In genomic region chr10:42031021-42031420, GRCm38 (mm10) we compare ENCODE assay signal across 8 mouse cellular contexts. TPM values are rescaled to one million over a fixed set of nuclear protein-coding genes. Genes with fewer than 3 reads are reported as not detected.
A peak's percentile ranks its signal among the peaks of the same experiment; 100 is the strongest.
DNase-seq lines count a peak whose midpoint lies in the region; ATAC-seq and TF ChIP-seq lines count a peak whose summit lies in the region.

No protein-coding gene starts in this region.

- peak overlapping the region; percentile 63 for H3K9ac ChIP-seq in heart, embryonic 13.5 days
- peak overlapping the region; percentile 8; the same call in 1 of the 2 replicates for H3K9ac ChIP-seq in liver, embryonic 12.5 days
- H3K9ac ChIP-seq in stomach, embryonic 14.5 days (replicated peaks; ENCODE audit: low read depth, low read length) = no peak overlapping the region

- peak; percentile 92 for DNase-seq in kidney, postnatal 10 days
- peak; percentile 89 for DNase-seq in naive thymus-derived CD4-positive, alpha-beta T cell, adult 2 months (ENCODE audit: low read depth)

- H3ac ChIP-seq in C2C12 (ENCODE audit: control insufficient read depth, insufficient read length, low read depth) = no peak overlapping the region

- peaks cover 2% of the 10 kb centered on the region; the same call in 1 of the 2 replicates for H3K4me1 ChIP-seq in brown adipose tissue, adult 24 weeks (ENCODE audit: control insufficient read depth, insufficient read depth, insufficient read length, low read length)
- H3K4me1 ChIP-seq in heart, embryonic 13.5 days = peaks cover 22% of the 10 kb centered on the region
- H3K4me1 ChIP-seq in liver, embryonic 12.5 days = peaks cover 28% of the 10 kb centered on the region
- peaks cover 2% of the 10 kb centered on the region; the same call in 1 of the 2 replicates for H3K4me1 ChIP-seq in stomach, embryonic 14.5 days (ENCODE audit: control insufficient read depth, insufficient read depth, low read length)

- no peaks in the 10 kb centered on the region for H3K9me3 ChIP-seq in heart, embryonic 13.5 days
- no peaks in the 10 kb centered on the region for H3K9me3 ChIP-seq in liver, embryonic 12.5 days (replicated peaks)
- no peaks in the 10 kb centered on the region for H3K9me3 ChIP-seq in stomach, embryonic 14.5 days (ENCODE audit: control insufficient read depth, low read depth, low read length)

- H3K27me3 ChIP-seq in C2C12 (ENCODE audit: control insufficient read depth, insufficient read depth, insufficient read length) = no peaks in the 10 kb centered on the region
- peaks cover 25% of the 10 kb centered on the region; the same call in 1 of the 2 replicates for H3K27me3 ChIP-seq in heart, embryonic 13.5 days (replicated peaks)
- no peaks in the 10 kb centered on the region for H3K27me3 ChIP-seq in liver, embryonic 12.5 days (replicated peaks)
- no peaks in the 10 kb centered on the region for H3K27me3 ChIP-seq in stomach, embryonic 14.5 days (ENCODE audit: control insufficient read depth, insufficient read depth, low read length)

- H3K36me3 ChIP-seq in C2C12 (ENCODE audit: control insufficient read depth, insufficient read depth) = no peaks in the 10 kb centered on the region
- no peaks in the 10 kb centered on the region for H3K36me3 ChIP-seq in heart, embryonic 13.5 days
- H3K36me3 ChIP-seq in liver, embryonic 12.5 days = no peaks in the 10 kb centered on the region
- H3K36me3 ChIP-seq in stomach, embryonic 14.5 days (ENCODE audit: control insufficient read depth, insufficient read depth, low read length) = no peaks in the 10 kb centered on the region

- H3K27ac ChIP-seq in brown adipose tissue, adult 24 weeks (replicated peaks; ENCODE audit: low read depth, low read length) = no peak overlapping the region
- H3K27ac ChIP-seq in heart, embryonic 13.5 days (replicated peaks) = peak overlapping the region; percentile 43; the same call in 1 of the 2 replicates
- no peak overlapping the region for H3K27ac ChIP-seq in liver, embryonic 12.5 days
- no peak overlapping the region for H3K27ac ChIP-seq in stomach, embryonic 14.5 days (ENCODE audit: low read length)

- peak; percentile 51 for TF ChIP-seq CTCF in C2C12 (IDR thresholded peaks at IDR 0.05; ENCODE audit: control insufficient read depth, insufficient read depth, insufficient read length)

- H3K4me2 ChIP-seq in heart, embryonic 13.5 days = peak overlapping the region; percentile 63
- peak overlapping the region; percentile 51 for H3K4me2 ChIP-seq in liver, embryonic 12.5 days
- peak overlapping the region; percentile 22 for H3K4me2 ChIP-seq in stomach, embryonic 14.5 days (replicated peaks; ENCODE audit: low read depth, low read length)

- 11% methylated on average over 16 of the region's 16 CpGs for WGBS in heart, embryonic 13.5 days
- WGBS in liver, embryonic 12.5 days (ENCODE audit: insufficient replicate concordance) = 11% methylated on average over 16 of the region's 16 CpGs
- 18% methylated on average over 16 of the region's 16 CpGs for WGBS in stomach, embryonic 14.5 days

- H3K79me2 ChIP-seq in C2C12 (ENCODE audit: control insufficient read depth, insufficient read depth) = no peaks in the 10 kb centered on the region

- peak; percentile 98 for ATAC-seq in erythroid progenitor cell, adult 5-6 weeks (replicated peaks; ENCODE audit: low FRiP score, poor library complexity, severe bottlenecking)
- ATAC-seq in heart, embryonic 13.5 days (ENCODE audit: extremely low read depth, insufficient number of reproducible peaks, low FRiP score, low TSS enrichment) = no peak
- ATAC-seq in liver, embryonic 12.5 days = peak; percentile 81
- peak; percentile 75 for ATAC-seq in stomach, embryonic 14.5 days (ENCODE audit: insufficient number of reproducible peaks, insufficient read depth, low FRiP score, low read depth)

- no peaks in the 10 kb centered on the region for H3K79me3 ChIP-seq in C2C12 (ENCODE audit: low read depth)

- H3K4me3 ChIP-seq in C2C12 (ENCODE audit: insufficient read depth, poor library complexity, severe bottlenecking) = no peak overlapping the region
- H3K4me3 ChIP-seq in brown adipose tissue, adult 24 weeks (ENCODE audit: insufficient read depth, low read depth, low read length) = peak overlapping the region; percentile 50
- peak overlapping the region; percentile 33 for H3K4me3 ChIP-seq in heart, embryonic 13.5 days
- no peak overlapping the region for H3K4me3 ChIP-seq in liver, embryonic 12.5 days
- H3K4me3 ChIP-seq in stomach, embryonic 14.5 days (ENCODE audit: low read depth, low read length) = no peak overlapping the region

TF ChIP-seq in C2C12, 6 proteins besides CTCF, POLR2A, EP300 and RAD21:
- TF ChIP-seq MYOD1 (IDR thresholded peaks at IDR 0.05; ENCODE audit: control insufficient read depth, insufficient read length, low read depth) = no peak
- TF ChIP-seq USF1 (IDR thresholded peaks at IDR 0.05; ENCODE audit: low read depth) = peak; percentile 56

RNA-seq across cellular contexts. Expression of gene Armc2, which starts 12.8 kb away (rescaled TPM):
- 0.20 TPM for polyA plus RNA-seq in C2C12 (2012; fragmentation: generic; extraction: Trizol)
- polyA plus RNA-seq in brown adipose tissue, adult 24 weeks (2012; ENCODE audit: insufficient read depth, insufficient read length, missing spikeins) = not detected in 2 replicates
- not detected in 2 replicates for total RNA-seq in erythroid progenitor cell, adult 5-6 weeks (2015; ENCODE audit: low replicate concordance)
- not detected in 2 replicates for total RNA-seq in erythroid progenitor cell, adult 5-6 weeks (2017; ENCODE audit: low replicate concordance)
- polyA plus RNA-seq in heart, embryonic 13.5 days (2015; fragmentation: Nextera tagmentation; extraction: Ambion mirVana) = 0.94 and 1.2 TPM in 2 replicates
- 0.23 and 0.57 TPM in 2 replicates for polyA plus RNA-seq in liver, embryonic 12.5 days (2016; fragmentation: Nextera tagmentation; extraction: Ambion mirVana)
- 1.9 and 2.2 TPM in 2 replicates for polyA plus RNA-seq in stomach, embryonic 14.5 days (2014; fragmentation: Nextera tagmentation; extraction: Ambion mirVana)

Comparison
In these comparisons a context has a peak if more than half of its experiments do, and no peak if none do; other contexts are left out.
1. H3K4me3 ChIP-seq: peak in brown adipose tissue, adult 24 weeks (single experiment) and heart, embryonic 13.5 days (single experiment); none in C2C12 (single experiment), liver, embryonic 12.5 days (single experiment) and stomach, embryonic 14.5 days (single experiment).
2. Peak in every context shown above with its lines, with median percentiles within 50 percentile points of each other: H3K4me2 ChIP-seq.